Mouse (Mus musculus) thymus, postnatal 14 days (tissue): ENCODE measurements around the gene Myh9.
"Not testable (repeated sequence)": the region's sequence is repeated elsewhere in the genome, so short reads cannot be mapped to it uniquely, and the experiment has no call there.

Experiments used
- DNase-seq: peaks from one replicate; pipeline ENCODE4 v3.0.0; 2021

The Myh9 gene

GRCm38 (mm10) chr15:77749717-77750116 is 92.3 kb downstream of the Myh9 start:
- DNase-seq = no peak

DNA sequence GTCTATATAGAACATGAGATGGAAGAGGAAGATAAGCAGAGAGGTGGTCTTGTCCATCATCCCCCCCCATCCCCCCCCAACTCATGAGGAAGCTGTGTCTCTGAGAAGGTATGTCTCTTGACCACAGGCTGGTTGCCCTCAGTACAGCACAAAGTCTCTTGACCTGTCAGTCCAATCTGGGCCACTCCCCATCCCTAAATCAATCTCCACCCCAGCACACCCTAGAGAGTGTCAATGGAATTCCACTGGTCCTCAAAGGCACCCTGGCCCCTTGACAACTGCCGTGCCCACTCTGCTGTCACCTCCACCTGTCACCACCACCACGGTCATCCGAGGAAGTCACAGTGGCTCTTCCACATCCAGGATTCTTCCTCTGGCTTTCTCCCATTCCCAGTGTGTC is 93.6 kb downstream of the Myh9 start:
- DNase-seq = no peak

DNA sequence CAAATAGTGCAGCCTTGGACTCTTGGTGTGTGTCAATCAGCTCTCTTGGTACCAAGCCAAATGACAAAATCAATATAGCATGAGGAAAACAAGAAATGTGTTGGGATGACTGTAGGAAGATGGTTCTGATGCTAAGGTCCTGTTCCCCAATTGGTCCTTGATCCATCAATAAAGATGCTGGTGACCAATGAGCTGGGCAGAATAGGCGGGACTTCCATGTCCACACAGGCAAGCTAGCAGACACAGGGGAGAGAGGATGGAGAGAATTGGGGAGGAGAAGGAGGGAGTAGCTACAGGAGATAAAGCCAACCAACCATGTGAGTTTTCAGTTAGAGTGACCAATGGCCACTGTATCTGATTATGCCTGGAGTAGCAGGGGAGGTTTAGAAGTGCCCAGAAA is 95.6 kb downstream of the Myh9 start:
- no peak for DNase-seq

DNA sequence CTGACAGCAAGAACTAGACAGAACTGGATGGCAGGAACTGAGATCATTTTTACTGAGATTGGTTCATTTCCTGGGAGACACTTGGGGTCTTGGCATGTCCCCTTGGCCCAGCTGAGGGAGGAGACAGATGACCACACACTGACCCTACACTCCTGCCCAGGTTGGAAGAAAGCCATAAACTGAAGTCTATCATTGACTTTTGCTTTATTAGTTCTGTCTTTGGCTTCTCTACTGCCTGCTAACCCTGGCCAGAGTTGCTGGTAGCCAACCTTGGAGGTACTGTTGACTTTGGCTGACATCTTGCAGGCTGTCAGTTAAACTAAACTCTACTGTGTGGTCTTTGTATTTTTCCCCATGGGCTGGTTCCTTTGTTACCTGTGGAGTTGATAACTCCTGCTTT is 96.9 kb downstream of the Myh9 start:
- DNase-seq = no peak

- no peak for DNase-seq
Measured at GRCm38 (mm10) chr15:77744632-77745031, 97.3 kb downstream of the Myh9 start.

DNA sequence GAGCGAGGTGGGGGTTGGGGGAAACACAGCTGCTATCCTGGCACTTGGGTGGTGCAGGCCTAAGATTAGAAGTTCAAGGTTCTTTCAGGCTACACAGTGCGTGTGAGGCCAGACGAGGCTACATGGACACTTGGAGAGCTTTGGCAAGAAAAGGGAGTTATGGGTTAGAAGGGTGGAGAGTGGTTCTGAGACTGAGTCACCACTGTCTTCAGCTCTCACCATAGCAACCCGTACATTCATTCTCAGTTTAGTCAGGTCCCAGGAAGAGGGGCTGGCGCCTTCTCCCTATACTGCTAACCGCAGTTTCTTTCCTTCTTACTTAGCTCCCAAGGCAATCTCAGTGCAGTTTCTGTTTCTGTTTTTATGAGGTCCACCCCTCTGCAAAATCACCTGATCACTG is 100.4 kb downstream of the Myh9 start:
- DNase-seq = not testable (repeated sequence)

- DNase-seq = no peak
Measured at GRCm38 (mm10) chr15:77740511-77741297, 101.3 kb downstream of the Myh9 start.

DNA sequence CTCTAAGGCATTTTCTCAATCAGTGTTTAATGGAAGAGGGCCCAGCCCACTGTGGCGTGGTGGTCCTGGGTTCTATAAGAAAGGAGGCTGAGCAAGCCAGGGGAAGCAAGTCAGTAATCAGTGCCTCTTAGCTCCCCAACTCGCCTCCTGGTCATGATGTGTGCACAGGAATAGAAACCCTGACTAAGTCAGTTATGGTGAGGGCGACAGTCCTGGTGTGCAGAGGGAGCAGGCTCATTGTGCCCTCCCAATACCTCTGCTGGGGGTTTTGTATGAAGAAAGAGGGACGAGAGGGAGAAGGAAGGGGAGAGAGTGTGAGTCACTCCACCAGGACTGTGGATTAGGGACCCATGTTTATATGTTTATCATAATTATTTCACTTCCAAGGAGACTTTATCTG is 108.1 kb downstream of the Myh9 start:
- not testable (repeated sequence) for DNase-seq

DNA sequence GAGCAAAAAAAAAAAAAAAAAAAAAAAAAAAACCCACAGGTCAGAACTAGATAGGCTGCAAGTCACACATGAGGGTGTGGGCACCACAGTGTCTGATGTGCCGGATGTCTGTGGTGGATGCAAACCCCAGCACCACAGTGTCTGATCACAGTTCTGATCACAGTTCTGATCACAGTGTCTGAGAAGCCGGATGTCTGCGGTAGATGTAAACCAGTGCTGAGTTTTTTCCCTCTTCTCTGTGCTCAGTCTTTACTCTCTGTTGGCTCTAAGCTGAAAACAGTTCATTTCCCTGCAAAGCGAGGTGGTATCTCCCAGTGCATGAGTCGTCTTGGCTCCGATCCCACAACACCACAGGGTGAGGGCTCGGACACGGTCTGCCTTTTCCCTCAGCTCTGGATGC is 108.6 kb downstream of the Myh9 start:
- DNase-seq = peak; percentile 60

DNA sequence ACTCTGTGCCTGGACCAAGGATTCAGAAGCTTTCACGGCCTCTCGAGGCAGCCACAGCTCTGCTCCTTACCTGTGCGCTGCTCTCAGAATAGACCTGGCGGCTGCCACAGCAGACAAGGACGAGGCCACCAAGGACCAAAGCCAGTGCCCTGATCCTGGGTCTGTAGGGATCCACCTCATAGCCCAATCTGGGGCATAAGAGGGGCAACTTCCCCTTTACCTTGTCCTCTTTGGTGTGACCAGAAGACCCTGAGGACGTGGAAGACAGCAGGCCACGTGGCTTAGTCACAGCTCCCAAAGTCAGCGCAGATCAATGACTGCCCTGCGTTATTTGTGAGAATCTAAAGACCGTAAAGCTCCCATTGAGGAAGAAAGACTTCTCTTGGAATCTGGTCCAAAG is 109.1 kb downstream of the Myh9 start:
- not testable (repeated sequence) for DNase-seq

DNA sequence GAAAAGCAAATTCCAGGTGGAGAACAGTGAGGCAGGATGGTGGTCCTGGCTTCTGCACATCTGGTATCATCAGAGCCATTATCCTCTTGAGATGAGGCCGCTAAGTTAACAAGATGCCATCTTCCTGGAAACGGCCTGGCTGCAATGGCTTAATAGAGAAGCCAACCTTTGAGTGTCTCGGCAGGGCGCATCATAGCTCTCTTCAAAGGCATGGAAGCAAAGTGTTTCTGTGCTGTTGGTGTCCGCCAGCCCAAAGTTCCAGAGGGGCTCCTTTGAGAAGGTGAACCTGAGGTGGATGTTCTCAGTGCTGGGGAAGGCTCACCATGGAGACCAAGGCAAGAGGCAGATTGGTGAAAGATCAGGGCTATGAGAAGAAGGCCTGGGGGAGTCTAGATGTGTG is 110.4 kb downstream of the Myh9 start:
- no peak for DNase-seq

- DNase-seq = not testable (repeated sequence)
Measured at GRCm38 (mm10) chr15:77728739-77729138, 113.2 kb downstream of the Myh9 start, which contains the start of gene Apol9b. TSS of gene Apol9b (plus strand) at chr15:77729039.

DNA sequence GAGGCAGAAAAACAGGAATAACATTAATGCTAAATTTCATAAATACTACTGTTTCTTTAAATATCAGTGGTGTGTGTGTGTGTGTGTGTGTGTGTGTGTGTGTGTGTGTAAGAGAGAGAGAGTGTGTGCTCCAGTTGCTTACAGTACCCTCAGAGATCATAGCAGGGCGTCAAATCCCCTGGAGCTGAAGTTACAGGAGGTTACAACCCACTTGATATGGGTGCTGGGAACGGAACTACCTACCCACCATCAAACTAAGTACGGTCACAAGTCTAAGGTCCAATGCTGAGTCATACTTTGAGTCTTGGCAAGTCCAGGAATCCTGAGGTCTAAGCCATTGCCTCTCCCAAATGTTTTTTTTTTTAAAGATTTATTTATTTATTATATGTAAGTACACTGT is 114.2 kb downstream of the Myh9 start:
- DNase-seq = not testable (repeated sequence)

DNA sequence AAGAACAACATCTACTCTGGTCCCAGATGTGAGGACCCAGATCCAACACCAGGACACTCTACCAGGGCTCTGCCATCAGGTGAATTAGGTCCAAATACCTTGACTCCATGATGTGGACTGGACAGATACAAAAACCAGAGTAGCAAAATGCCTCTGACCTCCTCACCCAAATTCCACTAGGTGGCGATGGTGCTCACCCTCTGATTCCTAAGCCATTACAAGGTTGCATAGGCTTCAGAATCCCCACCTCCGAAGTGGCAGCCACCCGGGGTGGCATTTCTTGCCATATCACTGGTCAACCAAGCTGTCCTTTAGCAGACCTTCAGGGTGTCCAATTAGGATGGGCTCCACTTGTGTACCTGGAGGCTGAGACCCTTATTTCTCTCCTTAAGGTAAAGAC is 114.8 kb downstream of the Myh9 start:
- not testable (repeated sequence) for DNase-seq

DNA sequence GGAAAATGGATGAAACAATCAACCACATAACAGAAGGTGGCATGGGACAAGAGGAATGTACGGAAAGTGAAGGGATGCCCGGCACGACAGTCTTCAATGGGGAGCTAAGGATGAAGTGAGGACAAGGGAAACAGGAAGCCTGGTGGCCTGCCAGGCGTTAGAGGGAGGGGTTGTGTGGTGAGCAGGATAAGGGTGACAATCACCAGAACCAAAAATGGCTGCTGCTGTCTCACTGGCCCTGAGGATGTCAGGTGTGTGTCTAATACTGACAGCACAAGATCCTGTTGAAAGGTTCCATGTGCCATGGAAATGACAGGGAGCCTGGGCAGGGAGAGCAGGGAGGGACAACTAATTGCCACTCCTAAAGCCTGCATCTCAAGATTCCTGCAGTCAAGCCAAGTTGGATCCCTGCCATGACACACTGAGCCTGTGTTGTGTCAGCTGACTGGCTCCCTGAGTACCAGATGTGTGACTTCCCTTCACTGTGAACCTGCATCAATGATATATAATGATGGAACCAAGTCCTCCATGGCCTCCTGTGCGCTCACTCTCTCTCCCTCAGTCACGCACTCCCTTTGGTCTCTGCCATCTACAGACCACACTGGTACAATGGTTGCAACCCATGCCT is 116.5 kb downstream of the Myh9 start:
- DNase-seq = not testable (repeated sequence)

- DNase-seq = not testable (repeated sequence)
Measured at GRCm38 (mm10) chr15:77724208-77724911, 117.6 kb downstream of the Myh9 start.

DNA sequence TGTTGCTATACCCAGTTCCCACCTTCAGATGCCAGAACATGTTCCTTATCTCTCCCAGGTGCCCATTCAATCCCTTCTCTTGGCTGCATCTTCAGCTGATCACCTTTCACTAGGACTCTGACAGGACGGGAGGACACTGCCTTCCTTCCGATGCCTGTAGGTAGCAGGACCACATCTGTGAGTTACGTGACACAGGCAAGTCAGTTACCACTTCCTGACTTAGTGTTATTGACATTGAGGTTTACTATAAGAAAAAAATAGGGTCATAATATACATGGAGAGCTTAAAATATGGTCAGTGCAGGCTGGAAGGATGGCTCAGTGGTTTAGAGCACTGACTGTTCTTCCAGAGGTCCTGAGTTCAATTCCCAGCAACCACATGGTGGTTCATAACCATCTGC is 120.5 kb downstream of the Myh9 start:
- DNase-seq = not testable (repeated sequence)

DNA sequence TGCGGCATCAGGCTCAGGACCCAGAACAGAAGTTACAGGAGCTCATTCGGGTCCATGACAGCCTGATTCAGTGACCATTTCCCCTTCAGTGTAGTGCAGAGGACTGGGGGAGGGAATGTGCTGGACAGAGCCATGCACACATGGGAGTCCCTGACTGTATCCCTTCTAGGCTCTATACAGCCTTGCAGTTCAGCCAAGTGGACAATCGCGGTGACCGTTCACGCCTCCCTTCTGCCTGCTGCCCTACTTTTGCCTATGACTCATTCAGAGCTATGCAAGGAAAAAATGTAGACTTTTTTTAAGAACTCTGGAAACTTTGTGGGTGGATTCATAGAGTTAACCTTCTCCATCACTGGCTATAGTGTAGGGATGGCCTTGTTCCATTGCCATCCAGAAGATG is 123.7 kb downstream of the Myh9 start:
- not testable (repeated sequence) for DNase-seq
